Mouse (Mus musculus): ENCODE measurements around the gene Stk38l. TPM values are rescaled to one million over a fixed set of nuclear protein-coding genes. Genes with fewer than 3 reads are reported as not detected.
"Not testable (repeated sequence)": the region's sequence is repeated elsewhere in the genome, so short reads cannot be mapped to it uniquely, and the experiment has no call there.

Gene Stk38l
- polyA plus RNA-seq, 1 experiment from 2014 or later: 11.6 TPM

GRCm38 (mm10) chr6:146768813-146769404, 44.1 kb downstream of the Stk38l start:
- H3K9me3 ChIP-seq (ENCODE audit: control insufficient read depth): no peaks in the 10 kb centered on the region
- ATAC-seq: no peak
- peaks cover 33% of the 10 kb centered on the region; the same call in 1 of the 2 replicates for H3K36me3 ChIP-seq (ENCODE audit: control insufficient read depth, insufficient read depth)
- H3K9ac ChIP-seq (ENCODE audit: low read depth, low read length): no peak overlapping the region
- no peak overlapping the region for H3K27ac ChIP-seq (ENCODE audit: low read depth, low read length)
- no peak overlapping the region for H3K4me3 ChIP-seq (ENCODE audit: low read depth, low read length)
- no peaks in the 10 kb centered on the region for H3K27me3 ChIP-seq (replicated peaks; ENCODE audit: control insufficient read depth, insufficient read depth, low read length)
- 90% methylated on average over 10 of the region's 10 CpGs for WGBS
- H3K4me2 ChIP-seq (replicated peaks; ENCODE audit: low read depth): no peak overlapping the region
- no peaks in the 10 kb centered on the region for H3K4me1 ChIP-seq (replicated peaks; ENCODE audit: control insufficient read depth, insufficient read depth, low read length)
- no peak for TF ChIP-seq CTCF (IDR thresholded peaks at IDR 0.05; ENCODE audit: low read depth)

- H3K27ac ChIP-seq (ENCODE audit: low read depth, low read length): no peak overlapping the region
- WGBS: 57% methylated on average over 6 of the region's 6 CpGs
- no peak for TF ChIP-seq CTCF (IDR thresholded peaks at IDR 0.05; ENCODE audit: low read depth)
Observed at GRCm38 (mm10) chr6:146770005-146770745, 45.4 kb downstream of the Stk38l start.

GRCm38 (mm10) chr6:146770808-146771207, 46.0 kb downstream of the Stk38l start:
- TF ChIP-seq CTCF (IDR thresholded peaks at IDR 0.05; ENCODE audit: low read depth): no peak
- no peak for ATAC-seq
- Histone ChIP-seq H3K4me2 (replicated peaks; ENCODE audit: low read depth) (no peak overlapping the region), H3K4me3 (ENCODE audit: low read depth, low read length) (no peak overlapping the region), H3K36me3 (ENCODE audit: control insufficient read depth, insufficient read depth) (peaks cover 33% of the 10 kb centered on the region; the same call in 1 of the 2 replicates), H3K9ac (ENCODE audit: low read depth, low read length) (no peak overlapping the region), H3K4me1 (replicated peaks; ENCODE audit: control insufficient read depth, insufficient read depth, low read length) (no peaks in the 10 kb centered on the region), H3K27me3 (replicated peaks; ENCODE audit: control insufficient read depth, insufficient read depth, low read length) (no peaks in the 10 kb centered on the region), H3K9me3 (ENCODE audit: control insufficient read depth) (no peaks in the 10 kb centered on the region), H3K27ac (ENCODE audit: low read depth, low read length) (no peak overlapping the region)
- 90% methylated on average over 5 of the region's 5 CpGs for WGBS

More at GRCm38 (mm10) chr6:146770005-146770745, 45.4 kb downstream of the Stk38l start:
- Histone ChIP-seq H3K9ac (ENCODE audit: low read depth, low read length) (no peak overlapping the region), H3K4me1 (replicated peaks; ENCODE audit: control insufficient read depth, insufficient read depth, low read length) (no peaks in the 10 kb centered on the region), H3K27me3 (replicated peaks; ENCODE audit: control insufficient read depth, insufficient read depth, low read length) (no peaks in the 10 kb centered on the region), H3K4me3 (ENCODE audit: low read depth, low read length) (no peak overlapping the region), H3K36me3 (ENCODE audit: control insufficient read depth, insufficient read depth) (peaks cover 33% of the 10 kb centered on the region; the same call in 1 of the 2 replicates), H3K4me2 (replicated peaks; ENCODE audit: low read depth) (no peak overlapping the region), H3K9me3 (ENCODE audit: control insufficient read depth) (no peaks in the 10 kb centered on the region)
- no peak for ATAC-seq

GRCm38 (mm10) chr6:146775864-146776263, 51.1 kb downstream of the Stk38l start:
- not testable (repeated sequence) for H3K4me1 ChIP-seq (replicated peaks; ENCODE audit: control insufficient read depth, insufficient read depth, low read length); ATAC-seq; H3K4me3 ChIP-seq (ENCODE audit: low read depth, low read length); H3K9ac ChIP-seq (ENCODE audit: low read depth, low read length); H3K9me3 ChIP-seq (ENCODE audit: control insufficient read depth); H3K27ac ChIP-seq (ENCODE audit: low read depth, low read length); H3K27me3 ChIP-seq (replicated peaks; ENCODE audit: control insufficient read depth, insufficient read depth, low read length); H3K4me2 ChIP-seq (replicated peaks; ENCODE audit: low read depth)
- H3K36me3 ChIP-seq (ENCODE audit: control insufficient read depth, insufficient read depth): peaks cover 14% of the 10 kb centered on the region; the same call in 1 of the 2 replicates
- WGBS: 84% methylated on average over 8 of the region's 8 CpGs

- Histone ChIP-seq H3K36me3 (ENCODE audit: control insufficient read depth, insufficient read depth) (peaks cover 14% of the 10 kb centered on the region; the same call in 1 of the 2 replicates), H3K9ac (ENCODE audit: low read depth, low read length) (no peak overlapping the region), H3K27ac (ENCODE audit: low read depth, low read length) (no peak overlapping the region), H3K4me1 (replicated peaks; ENCODE audit: control insufficient read depth, insufficient read depth, low read length) (no peaks in the 10 kb centered on the region), H3K4me2 (replicated peaks; ENCODE audit: low read depth) (no peak overlapping the region), H3K9me3 (ENCODE audit: control insufficient read depth) (no peaks in the 10 kb centered on the region), H3K27me3 (replicated peaks; ENCODE audit: control insufficient read depth, insufficient read depth, low read length) (no peaks in the 10 kb centered on the region), H3K4me3 (ENCODE audit: low read depth, low read length) (no peak overlapping the region)
- TF ChIP-seq CTCF (IDR thresholded peaks at IDR 0.05; ENCODE audit: low read depth): no peak
- 23% methylated on average over 2 of the region's 2 CpGs for WGBS
- peak; percentile 83 for ATAC-seq
Observed at GRCm38 (mm10) chr6:146776610-146777389, 52.0 kb downstream of the Stk38l start.

GRCm38 (mm10) chr6:146778055-146778454, 53.3 kb downstream of the Stk38l start:
- no peaks in the 10 kb centered on the region for H3K4me1 ChIP-seq (replicated peaks; ENCODE audit: control insufficient read depth, insufficient read depth, low read length)
- no peak for ATAC-seq
- no peak for TF ChIP-seq CTCF (IDR thresholded peaks at IDR 0.05; ENCODE audit: low read depth)
- H3K27me3 ChIP-seq (replicated peaks; ENCODE audit: control insufficient read depth, insufficient read depth, low read length): no peaks in the 10 kb centered on the region
- no peak overlapping the region for H3K27ac ChIP-seq (ENCODE audit: low read depth, low read length)
- H3K4me2 ChIP-seq (replicated peaks; ENCODE audit: low read depth): no peak overlapping the region
- H3K9ac ChIP-seq (ENCODE audit: low read depth, low read length): no peak overlapping the region
- H3K9me3 ChIP-seq (ENCODE audit: control insufficient read depth): no peaks in the 10 kb centered on the region
- WGBS: 96% methylated on average over 3 of the region's 3 CpGs
- H3K4me3 ChIP-seq (ENCODE audit: low read depth, low read length): no peak overlapping the region
- peaks cover 8% of the 10 kb centered on the region; the same call in 1 of the 2 replicates for H3K36me3 ChIP-seq (ENCODE audit: control insufficient read depth, insufficient read depth)
